8 mouse cellular contexts compared by ENCODE assay signal in the genomic region with DNA sequence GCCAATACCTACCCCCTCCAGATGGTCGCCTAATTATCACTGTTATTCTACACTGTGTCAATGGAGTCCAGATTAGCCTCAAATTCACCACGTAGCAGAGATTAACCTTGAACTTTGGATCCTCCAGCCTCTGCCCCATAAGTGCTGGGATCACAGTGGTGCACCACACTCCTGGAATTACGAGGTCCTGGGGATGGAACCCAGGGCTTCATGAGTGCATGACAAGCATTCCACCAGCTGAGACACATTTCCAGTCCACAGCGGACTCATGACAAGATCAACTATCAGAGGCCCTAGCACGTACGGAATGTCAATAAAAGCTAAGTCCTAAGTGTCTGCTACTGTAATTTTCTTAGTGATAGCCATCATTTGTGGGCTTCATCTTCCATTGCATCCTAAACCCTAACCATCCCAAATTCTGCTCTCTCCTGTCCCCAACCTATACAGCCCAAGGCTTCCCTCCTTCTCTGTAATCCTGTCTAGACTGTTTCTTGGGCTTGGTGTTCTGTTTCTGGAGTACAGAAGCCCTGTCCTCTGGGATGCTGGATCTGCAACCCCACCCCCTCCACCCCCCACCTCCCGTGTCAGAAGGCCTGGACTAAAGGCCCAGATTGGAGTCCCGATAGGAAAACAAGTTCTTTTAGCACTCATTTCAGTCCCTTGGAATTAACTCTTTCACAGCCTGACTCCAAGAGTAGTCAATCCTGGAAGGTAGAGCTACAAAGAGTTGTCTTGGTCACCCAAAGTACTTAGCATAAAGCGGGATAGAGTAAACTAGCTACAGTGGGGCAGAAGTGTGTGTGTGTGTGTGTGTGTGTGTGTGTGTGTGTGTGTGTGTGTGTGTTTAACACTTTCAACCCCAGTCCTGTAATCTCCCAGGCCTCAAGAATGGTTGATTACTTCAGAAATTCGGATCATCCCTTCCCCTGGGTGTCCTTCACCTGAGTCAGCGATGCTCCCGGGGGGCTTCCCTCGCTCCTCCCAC. TPM values are rescaled to one million over a fixed set of nuclear protein-coding genes. Genes with fewer than 3 reads are reported as not detected.
DNase-seq lines count a peak whose midpoint lies in the region; ATAC-seq and TF ChIP-seq lines count a peak whose summit lies in the region.

No protein-coding gene starts in this region.

- no peak for DNase-seq in layer of hippocampus, adult 2 months (ENCODE audit: low spot score in 2 of 2)
- no peak for DNase-seq in layer of hippocampus, adult 9-11 months
- peak; percentile 49 for DNase-seq in embryonic facial prominence, embryonic 11.5 days (ENCODE audit: low spot score)
- DNase-seq in adipocyte (ENCODE audit: low spot score): no peak
- no peak for DNase-seq in urinary bladder, postnatal 10 days (ENCODE audit: low spot score)
- no peak for DNase-seq in frontal cortex, postnatal 10 days (ENCODE audit: low spot score in 2 of 2)

- H3K27ac ChIP-seq in layer of hippocampus, adult 2 months: peak overlapping the region; percentile 81
- peak overlapping the region; percentile 72; the same call in 1 of the 2 replicates for H3K27ac ChIP-seq in embryonic facial prominence, embryonic 11.5 days (replicated peaks; ENCODE audit: low read depth, low read length)
- peak overlapping the region; percentile 87 for H3K27ac ChIP-seq in intestine, embryonic 16.5 days (ENCODE audit: low read length)
- H3K27ac ChIP-seq in olfactory bulb, adult 2 months (ENCODE audit: insufficient read depth, low read depth, low read length): no peak overlapping the region

- ATAC-seq in embryonic facial prominence, embryonic 11.5 days (replicated peaks; ENCODE audit: insufficient number of reproducible peaks, low FRiP score, low TSS enrichment, low read depth): peak; percentile 49
- peak; percentile 32 for ATAC-seq in intestine, embryonic 16.5 days

- H3K4me1 ChIP-seq in embryonic facial prominence, embryonic 11.5 days (ENCODE audit: control insufficient read depth, insufficient read depth, low read length): peaks cover 2% of the 10 kb centered on the region; the same call in 1 of the 2 replicates
- peaks cover 7% of the 10 kb centered on the region; the same call in 1 of the 2 replicates for H3K4me1 ChIP-seq in intestine, embryonic 16.5 days (ENCODE audit: control insufficient read depth, insufficient read depth, low read length)
- H3K4me1 ChIP-seq in olfactory bulb, adult 2 months (ENCODE audit: control insufficient read depth, insufficient read depth, low read length): peaks cover 5% of the 10 kb centered on the region; the same call in 1 of the 2 replicates

- WGBS in embryonic facial prominence, embryonic 11.5 days: 19% methylated on average over 13 of the region's 13 CpGs
- 24% methylated on average over 13 of the region's 13 CpGs for WGBS in intestine, embryonic 16.5 days
- 44% methylated on average over 13 of the region's 13 CpGs for WGBS in olfactory bulb, adult 2 months

- H3K36me3 ChIP-seq in embryonic facial prominence, embryonic 11.5 days (replicated peaks; ENCODE audit: control insufficient read depth, insufficient read depth, low read depth, low read length): no peaks in the 10 kb centered on the region
- no peaks in the 10 kb centered on the region for H3K36me3 ChIP-seq in intestine, embryonic 16.5 days (ENCODE audit: control insufficient read depth, insufficient read depth, low read length)

- no peak for TF ChIP-seq POLR2A in olfactory bulb, adult 2 months (IDR thresholded peaks at IDR 0.05; ENCODE audit: insufficient read depth, low read depth, low read length)

- H3K27me3 ChIP-seq in embryonic facial prominence, embryonic 11.5 days (ENCODE audit: control insufficient read depth, insufficient read depth, low read length): no peaks in the 10 kb centered on the region
- peaks cover 2% of the 10 kb centered on the region; the same call in 1 of the 2 replicates for H3K27me3 ChIP-seq in intestine, embryonic 16.5 days (replicated peaks; ENCODE audit: control insufficient read depth, insufficient read depth, low read length)

- peak overlapping the region; percentile 78 for H3K4me2 ChIP-seq in embryonic facial prominence, embryonic 11.5 days (ENCODE audit: low read depth, low read length)
- peak overlapping the region; percentile 55 for H3K4me2 ChIP-seq in intestine, embryonic 16.5 days (ENCODE audit: low read depth, low read length)

- H3K9me3 ChIP-seq in embryonic facial prominence, embryonic 11.5 days (replicated peaks; ENCODE audit: control insufficient read depth, low read length): no peaks in the 10 kb centered on the region
- no peaks in the 10 kb centered on the region for H3K9me3 ChIP-seq in intestine, embryonic 16.5 days (ENCODE audit: control insufficient read depth, low read length)

- TF ChIP-seq CTCF in layer of hippocampus, adult 2 months (conservative IDR thresholded peaks at IDR 0.05): no peak
- no peak for TF ChIP-seq CTCF in olfactory bulb, adult 2 months (IDR thresholded peaks at IDR 0.05; ENCODE audit: insufficient read depth, low read depth, low read length)

- peak overlapping the region; percentile 75 for H3K4me3 ChIP-seq in layer of hippocampus, adult 2 months
- H3K4me3 ChIP-seq in embryonic facial prominence, embryonic 11.5 days (ENCODE audit: low read depth, low read length): peak overlapping the region; percentile 68
- H3K4me3 ChIP-seq in intestine, embryonic 16.5 days (ENCODE audit: low read length): peak overlapping the region; percentile 71
- H3K4me3 ChIP-seq in olfactory bulb, adult 2 months (ENCODE audit: insufficient read depth, low read depth, low read length): peak overlapping the region; percentile 58

- peak overlapping the region; percentile 88 for H3K9ac ChIP-seq in embryonic facial prominence, embryonic 11.5 days (replicated peaks; ENCODE audit: low read length)
- peak overlapping the region; percentile 83 for H3K9ac ChIP-seq in intestine, embryonic 16.5 days (ENCODE audit: low read depth, low read length)

RNA-seq across cellular contexts. Expression of a gene that starts 0.6 kb away (rescaled TPM):
- 10 to 100 TPM; 11.3 to 12.6 TPM for total RNA-seq in layer of hippocampus, adult 2 months (2021)
- polyA plus RNA-seq in embryonic facial prominence, embryonic 11.5 days (2014; fragmentation: Nextera tagmentation; extraction: Ambion mirVana): 9.4 and 9.5 TPM in 2 replicates
- polyA plus RNA-seq in intestine, embryonic 16.5 days (2015; fragmentation: Nextera tagmentation; extraction: Ambion mirVana): 12.0 and 12.7 TPM in 2 replicates
- polyA plus RNA-seq in olfactory bulb, adult 2 months (2012; ENCODE audit: insufficient read depth, insufficient read length, low replicate concordance, missing spikeins): not detected in 2 replicates

RNA-seq across cellular contexts. Expression of a gene that starts 3.1 kb away (rescaled TPM):
- 1 to 10 TPM in 1 of 2 experiments, under 1 TPM in 1; 0.82 to 1.6 TPM for total RNA-seq in layer of hippocampus, adult 2 months (2021)
- polyA plus RNA-seq in embryonic facial prominence, embryonic 11.5 days (2014; fragmentation: Nextera tagmentation; extraction: Ambion mirVana): 2.3 and 2.8 TPM in 2 replicates
- polyA plus RNA-seq in intestine, embryonic 16.5 days (2015; fragmentation: Nextera tagmentation; extraction: Ambion mirVana): 5.5 and 5.8 TPM in 2 replicates
- not detected in 2 replicates for polyA plus RNA-seq in olfactory bulb, adult 2 months (2012; ENCODE audit: insufficient read depth, insufficient read length, low replicate concordance, missing spikeins)
